Mouse (Mus musculus): ENCODE data around the gene Utrn. TPM values are rescaled to one million over a fixed set of nuclear protein-coding genes. Genes with fewer than 3 reads are reported as not detected.

The Utrn gene
- polyA plus RNA-seq, 1 experiment: 33.5 TPM

GRCm38 (mm10) chr10:12757943-12758701 is 111.0 kb downstream of the Utrn start:
- peak in 1 of 2 experiments; percentile 25 for DNase-seq
- WGBS: 63% methylated on average over 5 of the region's 5 CpGs
- TF ChIP-seq CTCF (IDR thresholded peaks at IDR 0.05; ENCODE audit: borderline replicate concordance, insufficient read depth, low read depth, low read length) (no peak), POLR2A (IDR thresholded peaks at IDR 0.05; ENCODE audit: borderline replicate concordance, insufficient read depth, low read length) (no peak)
- peaks cover 5% of the 10 kb centered on the region; the same call in 1 of the 2 replicates for H3K4me1 ChIP-seq (ENCODE audit: control insufficient read depth, insufficient read depth, low read length)
- no peak overlapping the region for H3K4me3 ChIP-seq (replicated peaks; ENCODE audit: insufficient read depth, low read depth, low read length)
- no peaks in the 10 kb centered on the region for H3K27me3 ChIP-seq (ENCODE audit: control insufficient read depth, insufficient read depth, low read length)
- H3K27ac ChIP-seq (ENCODE audit: insufficient read depth, low read length): no peak overlapping the region

DNA sequence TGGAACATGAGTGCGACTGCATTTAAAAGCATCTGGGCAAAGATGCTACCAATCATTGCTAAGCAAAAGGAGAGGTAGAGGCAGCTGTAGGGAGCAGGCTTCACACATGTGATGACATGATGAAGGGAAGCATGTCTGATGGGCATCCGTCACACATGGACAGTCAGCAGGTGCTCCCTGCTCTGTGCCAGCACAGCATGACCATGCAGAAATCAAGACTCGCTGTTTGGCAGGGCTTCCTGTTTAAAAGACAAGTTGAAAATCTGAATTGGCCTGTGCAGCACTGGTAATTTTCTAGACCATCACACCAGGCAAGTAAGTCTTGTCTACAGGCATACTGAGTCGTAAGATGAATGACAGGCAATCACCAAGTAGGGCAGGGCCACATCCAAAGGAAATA is 112.5 kb downstream of the Utrn start:
- WGBS: 37% methylated on average over 4 of the region's 4 CpGs
- TF ChIP-seq CTCF (IDR thresholded peaks at IDR 0.05; ENCODE audit: borderline replicate concordance, insufficient read depth, low read depth, low read length) (no peak), POLR2A (IDR thresholded peaks at IDR 0.05; ENCODE audit: borderline replicate concordance, insufficient read depth, low read length) (no peak)

DNA sequence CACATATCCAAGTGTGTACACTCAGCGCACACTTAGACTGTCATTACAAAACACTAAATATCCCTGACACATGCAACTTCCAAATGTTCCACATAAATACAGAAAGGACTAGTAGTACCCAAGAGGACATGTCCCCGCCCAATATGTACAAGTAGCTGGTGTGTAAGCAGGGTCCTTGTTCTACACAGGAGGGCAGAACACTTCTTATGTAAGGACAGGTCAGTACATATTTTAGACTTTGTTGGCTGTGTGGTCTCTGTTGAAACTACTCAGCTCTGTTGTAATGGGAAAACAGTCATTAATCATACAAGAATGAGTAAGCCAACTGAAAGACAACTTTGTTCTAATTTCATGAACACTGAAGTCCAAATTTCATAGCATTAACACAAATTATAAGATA is 114.3 kb downstream of the Utrn start:
- Histone ChIP-seq H3K4me3 (replicated peaks; ENCODE audit: insufficient read depth, low read depth, low read length) (no peak overlapping the region), H3K27me3 (ENCODE audit: control insufficient read depth, insufficient read depth, low read length) (no peaks in the 10 kb centered on the region), H3K27ac (ENCODE audit: insufficient read depth, low read length) (no peak overlapping the region), H3K4me1 (ENCODE audit: control insufficient read depth, insufficient read depth, low read length) (peaks cover 5% of the 10 kb centered on the region; the same call in 1 of the 2 replicates)
- no peak for DNase-seq
- TF ChIP-seq POLR2A (IDR thresholded peaks at IDR 0.05; ENCODE audit: borderline replicate concordance, insufficient read depth, low read length) (no peak), CTCF (IDR thresholded peaks at IDR 0.05; ENCODE audit: borderline replicate concordance, insufficient read depth, low read depth, low read length) (no peak)
- WGBS: 99% methylated on average over 2 of the region's 2 CpGs

More for the DNA sequence above, 112.5 kb downstream of the Utrn start:
- Histone ChIP-seq H3K4me3 (replicated peaks; ENCODE audit: insufficient read depth, low read depth, low read length) (no peak overlapping the region), H3K4me1 (ENCODE audit: control insufficient read depth, insufficient read depth, low read length) (peaks cover 5% of the 10 kb centered on the region; the same call in 1 of the 2 replicates), H3K27me3 (ENCODE audit: control insufficient read depth, insufficient read depth, low read length) (no peaks in the 10 kb centered on the region), H3K27ac (ENCODE audit: insufficient read depth, low read length) (no peak overlapping the region)
- peak; percentile 28 to 41 for DNase-seq

GRCm38 (mm10) chr10:12754166-12754565 is 115.0 kb downstream of the Utrn start:
- Histone ChIP-seq H3K4me1 (ENCODE audit: control insufficient read depth, insufficient read depth, low read length) (peaks cover 5% of the 10 kb centered on the region; the same call in 1 of the 2 replicates), H3K27me3 (ENCODE audit: control insufficient read depth, insufficient read depth, low read length) (no peaks in the 10 kb centered on the region), H3K27ac (ENCODE audit: insufficient read depth, low read length) (no peak overlapping the region), H3K4me3 (replicated peaks; ENCODE audit: insufficient read depth, low read depth, low read length) (no peak overlapping the region)
- no peak for TF ChIP-seq CTCF (IDR thresholded peaks at IDR 0.05; ENCODE audit: borderline replicate concordance, insufficient read depth, low read depth, low read length)
- TF ChIP-seq POLR2A (IDR thresholded peaks at IDR 0.05; ENCODE audit: borderline replicate concordance, insufficient read depth, low read length): no peak
- no peak for DNase-seq
- WGBS: 95% methylated on average over 6 of the region's 6 CpGs

DNA sequence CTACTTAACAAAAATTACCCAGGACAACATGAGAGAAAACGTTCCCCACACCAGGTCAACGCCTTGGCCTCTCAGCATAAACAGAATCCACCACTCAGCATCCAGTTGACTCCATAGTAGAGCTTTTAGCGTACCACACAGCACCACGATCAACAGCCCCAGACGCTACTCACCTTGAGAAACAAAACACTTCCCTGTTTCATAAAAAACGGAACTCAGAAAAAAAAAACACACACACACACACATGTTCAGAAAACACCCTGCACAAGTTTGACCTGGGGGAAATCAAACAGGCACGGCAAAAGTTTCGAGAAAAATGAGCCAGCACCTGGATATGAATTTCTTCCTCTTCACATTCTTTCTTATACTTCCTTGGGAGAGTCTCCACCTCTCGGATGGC is 125.4 kb downstream of the Utrn start:
- Histone ChIP-seq H3K4me1 (ENCODE audit: control insufficient read depth, insufficient read depth, low read length) (no peaks in the 10 kb centered on the region), H3K4me3 (replicated peaks; ENCODE audit: insufficient read depth, low read depth, low read length) (no peak overlapping the region), H3K27ac (ENCODE audit: insufficient read depth, low read length) (no peak overlapping the region), H3K27me3 (ENCODE audit: control insufficient read depth, insufficient read depth, low read length) (no peaks in the 10 kb centered on the region)
- WGBS: 96% methylated on average over 9 of the region's 9 CpGs
- no peak for DNase-seq
- TF ChIP-seq POLR2A (IDR thresholded peaks at IDR 0.05; ENCODE audit: borderline replicate concordance, insufficient read depth, low read length) (no peak), CTCF (IDR thresholded peaks at IDR 0.05; ENCODE audit: borderline replicate concordance, insufficient read depth, low read depth, low read length) (no peak)

DNA sequence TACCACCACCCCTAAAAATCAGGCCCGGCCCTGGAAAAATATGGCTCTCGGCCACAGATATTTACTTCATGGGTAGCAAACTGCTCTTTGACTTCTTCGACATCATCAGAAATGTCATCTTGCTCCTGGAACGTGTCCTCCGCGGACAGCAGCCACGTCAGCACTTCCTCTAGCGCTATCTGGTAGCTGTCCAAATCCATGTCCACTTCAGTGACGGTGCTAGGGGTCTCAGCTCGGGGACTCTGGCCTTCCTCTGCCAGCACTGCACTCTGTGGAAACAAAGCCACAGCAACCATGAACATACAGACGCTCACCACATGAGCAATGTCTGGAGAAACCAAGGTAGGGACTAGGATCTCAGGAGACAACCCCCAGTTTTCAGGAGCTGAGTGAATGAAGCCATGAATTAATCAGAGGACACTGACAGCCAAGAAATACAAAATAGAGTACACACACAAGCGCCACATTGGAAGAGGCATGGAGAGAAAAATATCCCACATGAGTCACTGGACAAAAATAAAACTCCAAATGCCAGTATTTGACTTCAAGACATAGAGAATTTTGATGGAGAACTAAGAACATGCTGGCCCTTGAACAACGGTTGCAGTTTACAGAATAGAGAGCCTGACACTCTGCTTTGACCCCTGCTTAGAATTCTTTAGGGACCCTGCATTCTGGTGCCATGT is 129.7 kb downstream of the Utrn start:
- Histone ChIP-seq H3K27me3 (ENCODE audit: control insufficient read depth, insufficient read depth, low read length) (no peaks in the 10 kb centered on the region), H3K4me3 (replicated peaks; ENCODE audit: insufficient read depth, low read depth, low read length) (no peak overlapping the region), H3K27ac (ENCODE audit: insufficient read depth, low read length) (no peak overlapping the region), H3K4me1 (ENCODE audit: control insufficient read depth, insufficient read depth, low read length) (no peaks in the 10 kb centered on the region; the same call in 1 of the 2 replicates)
- no peak for DNase-seq
- TF ChIP-seq CTCF (IDR thresholded peaks at IDR 0.05; ENCODE audit: borderline replicate concordance, insufficient read depth, low read depth, low read length): no peak
- no peak for TF ChIP-seq POLR2A (IDR thresholded peaks at IDR 0.05; ENCODE audit: borderline replicate concordance, insufficient read depth, low read length)
- 75% methylated on average over 13 of the region's 13 CpGs for WGBS

- no peak overlapping the region for H3K27ac ChIP-seq (ENCODE audit: insufficient read depth, low read length)
- no peaks in the 10 kb centered on the region for H3K27me3 ChIP-seq (ENCODE audit: control insufficient read depth, insufficient read depth, low read length)
- no peak for DNase-seq
- no peaks in the 10 kb centered on the region; the same call in 1 of the 2 replicates for H3K4me1 ChIP-seq (ENCODE audit: control insufficient read depth, insufficient read depth, low read length)
- H3K4me3 ChIP-seq (replicated peaks; ENCODE audit: insufficient read depth, low read depth, low read length): no peak overlapping the region
- WGBS: 85% methylated on average over 9 of the region's 9 CpGs
- TF ChIP-seq POLR2A (IDR thresholded peaks at IDR 0.05; ENCODE audit: borderline replicate concordance, insufficient read depth, low read length) (no peak), CTCF (IDR thresholded peaks at IDR 0.05; ENCODE audit: borderline replicate concordance, insufficient read depth, low read depth, low read length) (no peak)
Measured at GRCm38 (mm10) chr10:12737926-12738325, 131.2 kb downstream of the Utrn start.
